Mouse (Mus musculus) cerebellum, adult 9-11 months (tissue): ENCODE measurements around the gene Pilrb2.

ENCODE experiments used
- DNase-seq: peaks from one replicate; pipeline ENCODE4 v3.0.0; 2022

The Pilrb2 gene

GRCm38 (mm10) chr5:137831506-137831905 lies 40.1 kb downstream of the Pilrb2 start:
- DNase-seq, result no peak

- DNase-seq, result no peak
These were observed 40.5 kb downstream of the Pilrb2 start for GRCm38 (mm10) chr5:137831106-137831505.

GRCm38 (mm10) chr5:137830238-137830637 lies 41.4 kb downstream of the Pilrb2 start:
- no peak for DNase-seq

GRCm38 (mm10) chr5:137828694-137829093 lies 42.9 kb downstream of the Pilrb2 start:
- no peak for DNase-seq

GRCm38 (mm10) chr5:137826421-137826820 lies 45.2 kb downstream of the Pilrb2 start:
- no peak for DNase-seq

- DNase-seq, result no peak
These were observed 45.6 kb downstream of the Pilrb2 start for GRCm38 (mm10) chr5:137825971-137826370.

- no peak for DNase-seq
These were observed 46.6 kb downstream of the Pilrb2 start for GRCm38 (mm10) chr5:137825030-137825429.

- no peak for DNase-seq
These were observed 48.1 kb downstream of the Pilrb2 start for GRCm38 (mm10) chr5:137823455-137824045.

GRCm38 (mm10) chr5:137822602-137823001 lies 49.0 kb downstream of the Pilrb2 start:
- peak; percentile 29 for DNase-seq

GRCm38 (mm10) chr5:137822126-137822525 lies 49.5 kb downstream of the Pilrb2 start:
- no peak for DNase-seq

GRCm38 (mm10) chr5:137817466-137818222 lies 54.0 kb downstream of the Pilrb2 start:
- DNase-seq, result no peak
